Mouse (Mus musculus) thymus, adult 2 months (tissue): ENCODE measurements around the gene Srsf3.

Source experiments
- CTCF ChIP-seq: fragments of 200-500 bp; IDR thresholded peaks from 2 replicates; pipeline ENCODE4 v1.5.1; 2012; ENCODE audit warnings: mild to moderate bottlenecking, control low read depth, low read length, moderate library complexity, borderline replicate concordance; ENCODE audit not compliant: control insufficient read depth, poor library complexity, insufficient read depth; ENCODE audit errors: extremely low read depth
- POLR2A ChIP-seq: fragments of 200-500 bp; IDR thresholded peaks from 2 replicates; pipeline ENCODE4 v1.6.1; 2012; ENCODE audit warnings: mild to moderate bottlenecking, low read length, control low read depth, moderate library complexity; ENCODE audit not compliant: control insufficient read depth, poor library complexity, insufficient read depth; ENCODE audit errors: extremely low read depth

DNA sequence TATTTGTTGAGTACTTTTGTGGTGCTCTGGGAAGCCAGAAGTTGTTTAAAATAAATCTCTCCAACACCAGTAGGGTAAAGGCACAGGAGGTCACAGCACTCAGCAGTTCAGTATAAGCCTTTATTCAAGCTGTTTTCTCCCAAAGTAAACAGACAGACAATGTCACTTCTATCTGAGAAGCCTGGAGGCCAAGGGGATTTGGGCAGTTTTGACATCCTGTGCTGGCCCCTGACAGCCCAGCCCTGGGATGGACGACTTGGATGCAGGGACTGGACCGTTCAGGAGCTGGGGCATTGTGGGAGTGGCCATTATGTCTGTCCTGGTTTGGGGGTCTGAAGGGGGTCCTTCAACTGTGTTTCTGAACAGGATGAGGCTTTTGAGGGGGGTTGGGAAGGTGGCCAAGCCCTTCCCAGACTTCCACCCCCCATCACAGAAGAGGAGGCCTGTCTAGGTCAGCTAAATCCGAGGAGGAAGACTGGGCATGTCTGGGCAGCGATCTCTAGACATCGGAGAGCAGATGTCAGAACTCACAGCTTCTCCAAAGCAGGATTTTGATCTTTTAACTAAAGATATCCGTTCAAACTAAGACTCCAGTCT is 59.0 kb downstream of the Srsf3 start:
- TF ChIP-seq POLR2A (no peak), CTCF (no peak)
